Mouse (Mus musculus): ENCODE measurements around the gene Micall2. TPM values are rescaled to one million over a fixed set of nuclear protein-coding genes. Genes with fewer than 3 reads are reported as not detected.

The Micall2 gene
- total and polyA plus RNA-seq, 2 experiments = 0.86 to 1.3 TPM

GRCm38 (mm10) chr5:139686530-139687249, 49.4 kb downstream of the Micall2 start:
- Histone ChIP-seq H3K27ac (replicated peaks; ENCODE audit: insufficient read depth, low read depth, low read length) (no peak overlapping the region), H3K9ac (ENCODE audit: low read depth, low read length) (no peak overlapping the region), H3K4me3 (ENCODE audit: insufficient read depth, low read depth, low read length) (no peak overlapping the region), H3K36me3 (ENCODE audit: control insufficient read depth, insufficient read depth, low read length) (no peaks in the 10 kb centered on the region), H3K27me3 (ENCODE audit: control insufficient read depth, insufficient read depth, low read length) (peaks cover 13% of the 10 kb centered on the region), H3K4me1 (ENCODE audit: control insufficient read depth, insufficient read depth, low read length) (no peaks in the 10 kb centered on the region), H3K79me2 (ENCODE audit: control insufficient read depth, insufficient read depth, low read length) (no peaks in the 10 kb centered on the region)
- no peak for DNase-seq (ENCODE audit: extremely low read depth, low read depth, low spot score)
- TF ChIP-seq CTCF (IDR thresholded peaks at IDR 0.05; ENCODE audit: low read depth, low read length) (no peak), POLR2A (IDR thresholded peaks at IDR 0.05; ENCODE audit: extremely low read depth, insufficient read depth, low read length) (no peak)
- WGBS = 44% methylated on average over 21 of the region's 21 CpGs

DNA sequence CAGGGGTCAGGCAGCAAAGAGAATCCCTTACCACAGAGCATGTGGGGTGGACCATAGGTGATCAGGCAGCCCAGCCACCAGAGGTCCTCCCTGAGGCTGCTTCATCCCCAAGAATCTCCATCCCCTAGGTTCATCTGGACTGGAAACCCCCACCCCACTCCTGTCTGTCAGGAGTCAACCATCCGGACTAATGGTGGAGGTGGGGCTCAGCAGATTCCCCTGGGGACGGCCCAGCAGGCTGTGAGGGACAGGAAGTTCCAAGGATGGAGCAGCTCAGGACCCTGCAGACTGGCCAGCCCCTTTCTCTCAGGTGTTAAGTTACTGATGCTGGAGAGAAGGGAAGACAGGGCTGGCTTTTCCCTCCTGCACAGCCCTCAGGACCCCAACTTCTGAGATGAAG, 52.9 kb downstream of the Micall2 start:
- no peak for DNase-seq (ENCODE audit: extremely low read depth, low read depth, low spot score)
- no peak overlapping the region for H3K27ac ChIP-seq (replicated peaks; ENCODE audit: insufficient read depth, low read depth, low read length)
- no peak overlapping the region for H3K9ac ChIP-seq (ENCODE audit: low read depth, low read length)
- TF ChIP-seq CTCF (IDR thresholded peaks at IDR 0.05; ENCODE audit: low read depth, low read length) (no peak), POLR2A (IDR thresholded peaks at IDR 0.05; ENCODE audit: extremely low read depth, insufficient read depth, low read length) (no peak)
- WGBS = 4% methylated on average over 2 of the region's 2 CpGs
- no peaks in the 10 kb centered on the region for H3K36me3 ChIP-seq (ENCODE audit: control insufficient read depth, insufficient read depth, low read length)
- peaks cover 19% of the 10 kb centered on the region for H3K27me3 ChIP-seq (ENCODE audit: control insufficient read depth, insufficient read depth, low read length)
- no peaks in the 10 kb centered on the region for H3K79me2 ChIP-seq (ENCODE audit: control insufficient read depth, insufficient read depth, low read length)
- no peaks in the 10 kb centered on the region for H3K4me1 ChIP-seq (ENCODE audit: control insufficient read depth, insufficient read depth, low read length)
- H3K4me3 ChIP-seq (ENCODE audit: insufficient read depth, low read depth, low read length) = no peak overlapping the region

- H3K4me1 ChIP-seq (ENCODE audit: control insufficient read depth, insufficient read depth, low read length) = no peaks in the 10 kb centered on the region
- 3% methylated on average over 7 of the region's 7 CpGs for WGBS
- H3K9ac ChIP-seq (ENCODE audit: low read depth, low read length) = no peak overlapping the region
- H3K79me2 ChIP-seq (ENCODE audit: control insufficient read depth, insufficient read depth, low read length) = no peaks in the 10 kb centered on the region
- TF ChIP-seq CTCF (IDR thresholded peaks at IDR 0.05; ENCODE audit: low read depth, low read length) (no peak), POLR2A (IDR thresholded peaks at IDR 0.05; ENCODE audit: extremely low read depth, insufficient read depth, low read length) (no peak)
- H3K27me3 ChIP-seq (ENCODE audit: control insufficient read depth, insufficient read depth, low read length) = peaks cover 16% of the 10 kb centered on the region
- no peaks in the 10 kb centered on the region for H3K36me3 ChIP-seq (ENCODE audit: control insufficient read depth, insufficient read depth, low read length)
- no peak overlapping the region for H3K27ac ChIP-seq (replicated peaks; ENCODE audit: insufficient read depth, low read depth, low read length)
- DNase-seq (ENCODE audit: extremely low read depth, low read depth, low spot score) = no peak
- H3K4me3 ChIP-seq (ENCODE audit: insufficient read depth, low read depth, low read length) = no peak overlapping the region
Measured at GRCm38 (mm10) chr5:139682631-139682977, 53.5 kb downstream of the Micall2 start.

DNA sequence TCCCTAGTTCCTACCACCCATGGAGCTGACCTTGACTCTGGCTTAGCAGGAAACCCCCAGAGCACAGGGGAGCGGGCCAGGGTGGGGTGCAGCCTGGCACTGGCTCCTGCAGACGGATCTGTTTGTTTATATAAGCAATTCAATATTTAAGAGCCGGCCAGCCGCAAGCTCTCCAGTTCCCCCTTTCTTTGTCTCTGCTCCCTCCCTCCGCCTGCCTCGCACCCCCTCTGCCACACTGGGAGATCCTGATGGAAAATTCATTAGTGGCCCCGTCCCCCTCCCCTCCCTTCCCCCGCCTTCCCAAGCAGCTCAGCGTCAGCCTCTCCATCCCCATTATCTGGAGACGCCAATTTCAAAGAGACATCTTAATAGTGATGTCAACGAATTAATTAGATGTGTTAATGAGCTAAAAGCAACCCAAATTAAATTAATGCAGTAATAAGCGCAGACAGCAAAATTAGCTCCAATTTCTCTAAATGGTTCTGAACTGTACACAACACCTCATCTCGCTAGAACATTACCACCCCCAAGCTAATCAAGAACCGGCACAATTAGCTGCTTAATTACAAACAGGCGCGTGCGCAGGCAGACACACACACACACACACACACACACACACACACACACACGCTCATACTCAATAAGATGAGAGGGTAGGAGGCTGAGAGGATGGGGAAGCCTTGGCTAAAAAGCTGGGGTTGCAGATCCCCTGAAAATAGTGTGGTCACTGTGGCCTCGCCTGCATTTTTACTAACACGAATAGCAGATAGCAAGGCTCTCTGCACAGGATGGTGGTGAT, 54.1 kb downstream of the Micall2 start:
- H3K27me3 ChIP-seq (ENCODE audit: control insufficient read depth, insufficient read depth, low read length) = peaks cover 13% of the 10 kb centered on the region
- no peak overlapping the region for H3K4me3 ChIP-seq (ENCODE audit: insufficient read depth, low read depth, low read length)
- H3K79me2 ChIP-seq (ENCODE audit: control insufficient read depth, insufficient read depth, low read length) = no peaks in the 10 kb centered on the region
- TF ChIP-seq CTCF (IDR thresholded peaks at IDR 0.05; ENCODE audit: low read depth, low read length) = no peak
- no peak for TF ChIP-seq POLR2A (IDR thresholded peaks at IDR 0.05; ENCODE audit: extremely low read depth, insufficient read depth, low read length)
- H3K9ac ChIP-seq (ENCODE audit: low read depth, low read length) = no peak overlapping the region
- 8% methylated on average over 20 of the region's 20 CpGs for WGBS
- H3K27ac ChIP-seq (replicated peaks; ENCODE audit: insufficient read depth, low read depth, low read length) = no peak overlapping the region
- H3K36me3 ChIP-seq (ENCODE audit: control insufficient read depth, insufficient read depth, low read length) = no peaks in the 10 kb centered on the region
- H3K4me1 ChIP-seq (ENCODE audit: control insufficient read depth, insufficient read depth, low read length) = no peaks in the 10 kb centered on the region
- DNase-seq (ENCODE audit: extremely low read depth, low read depth, low spot score) = no peak

GRCm38 (mm10) chr5:139675707-139675967, 60.5 kb downstream of the Micall2 start:
- Histone ChIP-seq H3K9ac (ENCODE audit: low read depth, low read length) (no peak overlapping the region), H3K27me3 (ENCODE audit: control insufficient read depth, insufficient read depth, low read length) (peaks cover 5% of the 10 kb centered on the region; the same call in 1 of the 2 replicates), H3K27ac (replicated peaks; ENCODE audit: insufficient read depth, low read depth, low read length) (no peak overlapping the region), H3K4me3 (ENCODE audit: insufficient read depth, low read depth, low read length) (no peak overlapping the region), H3K36me3 (ENCODE audit: control insufficient read depth, insufficient read depth, low read length) (no peaks in the 10 kb centered on the region), H3K4me1 (ENCODE audit: control insufficient read depth, insufficient read depth, low read length) (no peaks in the 10 kb centered on the region), H3K79me2 (ENCODE audit: control insufficient read depth, insufficient read depth, low read length) (no peaks in the 10 kb centered on the region)
- DNase-seq (ENCODE audit: extremely low read depth, low read depth, low spot score) = no peak
- TF ChIP-seq CTCF (IDR thresholded peaks at IDR 0.05; ENCODE audit: low read depth, low read length) = no peak
- no peak for TF ChIP-seq POLR2A (IDR thresholded peaks at IDR 0.05; ENCODE audit: extremely low read depth, insufficient read depth, low read length)
